Mouse (Mus musculus) thymus, adult 2 months (tissue): ENCODE data around the gene Prdm10.

Experiments
- CTCF ChIP-seq: fragments of 200-500 bp; IDR thresholded peaks from 2 replicates; pipeline ENCODE4 v1.5.1; 2012; ENCODE audit warnings: mild to moderate bottlenecking, control low read depth, low read length, moderate library complexity, borderline replicate concordance; ENCODE audit not compliant: control insufficient read depth, poor library complexity, insufficient read depth; ENCODE audit errors: extremely low read depth
- POLR2A ChIP-seq: fragments of 200-500 bp; IDR thresholded peaks from 2 replicates; pipeline ENCODE4 v1.6.1; 2012; ENCODE audit warnings: mild to moderate bottlenecking, low read length, control low read depth, moderate library complexity; ENCODE audit not compliant: control insufficient read depth, poor library complexity, insufficient read depth; ENCODE audit errors: extremely low read depth

GRCm38 (mm10) chr9:31400441-31400840 is 120.1 kb downstream of the Prdm10 start:
- TF ChIP-seq POLR2A (no peak), CTCF (peak; percentile 63; the same call in 1 of the 2 replicates)
